Mouse (Mus musculus): ENCODE data around the gene Nmnat3.

GRCm38 (mm10) chr9:98400185-98400894, 113.1 kb downstream of the Nmnat3 start:
- TF ChIP-seq EP300 (IDR thresholded peaks at IDR 0.05; ENCODE audit: insufficient read depth, low read depth, low read length) (no peak), CTCF (IDR thresholded peaks at IDR 0.05) (no peak), POLR2A (IDR thresholded peaks at IDR 0.05; ENCODE audit: insufficient read depth, low read depth, low read length) (no peak)
